Mouse (Mus musculus) forebrain, embryonic 10.5 days (tissue): Measurements from ENCODE around the gene Cntnap5c. TPM values are rescaled to one million over a fixed set of nuclear protein-coding genes. Genes with fewer than 3 reads are reported as not detected.

Experiments
- polyA plus RNA-seq: library from polyadenylated mRNA; unstranded; fragments of >200 nt; fragmentation: Nextera tagmentation; extraction: Ambion mirVana; gene quantifications from 2 replicates; pipeline ENCODE4 v1.2.1, GENCODE M21; 2016

Cntnap5c gene
- polyA plus RNA-seq, 1 experiment from 2014 or later: 0.04 TPM

Other genes starting within 250 kb of the Cntnap5c start
- not detected in 2 replicates for gene Vmn2r120, start 224.1 kb upstream of the Cntnap5c start, polyA plus RNA-seq
- not detected in 2 replicates for gene Gm21834, start 27.4 kb upstream of the Cntnap5c start, polyA plus RNA-seq